Mouse (Mus musculus) small intestine, adult 2 months (tissue): ENCODE data around the gene Zfp637. TPM values are rescaled to one million over a fixed set of nuclear protein-coding genes. Genes with fewer than 3 reads are reported as not detected.

ENCODE experiments used
- H3K27ac ChIP-seq: fragments of 200-500 bp; 2 replicates; pipeline ENCODE4 v1.5.1; 2012; ENCODE audit warnings: low read depth, low read length, control low read depth, inconsistent platforms; ENCODE audit not compliant: insufficient read depth
- H3K27me3 ChIP-seq: fragments of 200-500 bp; 2 replicates; pipeline ENCODE4 v1.6.1; 2012; ENCODE audit warnings: mild to moderate bottlenecking, moderate library complexity, low read length, inconsistent platforms; ENCODE audit not compliant: control insufficient read depth, insufficient read depth
- H3K36me3 ChIP-seq: fragments of 200-500 bp; 2 replicates; pipeline ENCODE4 v1.6.1; 2012; ENCODE audit warnings: mild to moderate bottlenecking, low read length, control low read depth, inconsistent platforms; ENCODE audit not compliant: control insufficient read depth, insufficient read depth
- H3K4me1 ChIP-seq: fragments of 200-500 bp; 2 replicates; pipeline ENCODE4 v1.6.1; 2012; ENCODE audit warnings: low read length, inconsistent platforms, mixed read lengths; ENCODE audit not compliant: control insufficient read depth, insufficient read depth, insufficient read length
- H3K4me3 ChIP-seq: fragments of 200-500 bp; 2 replicates; pipeline ENCODE4 v1.5.1; 2012; ENCODE audit warnings: low read depth, mild to moderate bottlenecking, control low read depth, inconsistent platforms, low read length, moderate library complexity
- CTCF ChIP-seq: fragments of 200-500 bp; IDR thresholded peaks from 2 replicates; pipeline ENCODE4 v1.5.1; 2012; ENCODE audit warnings: low read depth, mild to moderate bottlenecking, control low read depth, inconsistent platforms, low read length, moderate library complexity, mixed read lengths; ENCODE audit not compliant: insufficient replicate concordance, insufficient read length; ENCODE audit errors: extremely low read depth
- POLR2A ChIP-seq: fragments of 200-500 bp; IDR thresholded peaks from 2 replicates; pipeline ENCODE4 v1.6.1; 2012; ENCODE audit warnings: low read depth, mild to moderate bottlenecking, control low read depth, inconsistent platforms, low read length, moderate library complexity
- WGBS: fragments of 180-500 bp; shearing (Covaris S2); methylation state at CpG from one replicate; pipeline ENCODE4 v1.1.7; 2018; 5-methylcytosine and 5-hydroxymethylcytosine counted together
- polyA plus RNA-seq: library from polyadenylated mRNA; depleted of rRNA; stranded (reverse); fragments of >200 nt; gene quantifications from 2 replicates; pipeline ENCODE4 v1.2.3, GENCODE M21; 2012

The Zfp637 gene
- polyA plus RNA-seq, 1 experiment: 15.9 TPM

DNA sequence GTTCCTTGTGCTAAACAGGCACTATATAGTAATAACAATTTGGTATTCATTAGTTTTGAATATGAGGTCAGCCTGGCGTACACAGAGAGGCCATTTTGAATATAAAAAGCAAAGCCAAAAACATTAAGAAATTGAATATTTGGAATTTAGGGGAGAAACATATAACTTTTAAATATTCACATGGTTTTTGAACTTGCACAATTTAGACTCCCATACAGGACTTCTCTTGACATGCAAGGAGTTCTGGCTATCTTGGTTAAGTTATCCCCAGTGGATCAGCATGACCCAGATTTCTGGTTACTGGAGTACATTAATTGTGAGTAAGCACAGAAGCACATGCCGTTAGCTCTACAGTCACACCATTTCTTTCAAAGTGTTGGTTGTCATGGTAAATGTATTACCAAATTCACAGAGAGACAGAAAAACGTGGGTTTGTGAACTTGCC lies 39.4 kb downstream of the Zfp637 start:
- no peak overlapping the region for H3K4me3 ChIP-seq
- no peaks in the 10 kb centered on the region for H3K36me3 ChIP-seq
- WGBS: 23% methylated on average over 3 of the region's 3 CpGs
- no peak for TF ChIP-seq POLR2A
- no peak for TF ChIP-seq CTCF
- H3K27me3 ChIP-seq: no peaks in the 10 kb centered on the region
- peaks cover 7% of the 10 kb centered on the region; the same call in 1 of the 2 replicates for H3K4me1 ChIP-seq
- peak overlapping the region; percentile 67 for H3K27ac ChIP-seq

DNA sequence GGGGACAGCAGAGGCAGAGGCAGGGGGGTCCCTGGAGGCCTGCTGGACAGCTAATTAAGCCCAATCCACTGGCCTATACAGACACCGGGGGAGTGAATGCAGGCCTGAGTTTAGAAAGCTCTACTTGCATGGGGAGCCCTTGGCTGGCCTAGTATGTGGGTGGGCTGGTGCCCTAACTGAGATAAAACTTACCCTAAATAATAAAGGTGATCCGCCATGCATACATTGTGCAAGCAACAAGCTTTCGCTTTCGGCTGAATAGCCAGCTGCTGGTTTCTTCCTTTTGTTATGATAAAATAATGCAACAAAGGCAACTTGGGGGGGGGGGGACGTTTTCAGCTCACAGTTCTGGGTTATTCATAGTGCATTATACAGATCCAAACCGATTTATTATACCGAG lies 40.2 kb downstream of the Zfp637 start:
- no peaks in the 10 kb centered on the region for H3K36me3 ChIP-seq
- H3K27ac ChIP-seq: peak overlapping the region; percentile 67
- H3K4me3 ChIP-seq: no peak overlapping the region
- TF ChIP-seq CTCF: no peak
- no peak for TF ChIP-seq POLR2A
- H3K4me1 ChIP-seq: peaks cover 7% of the 10 kb centered on the region; the same call in 1 of the 2 replicates
- 61% methylated on average over 7 of the region's 7 CpGs for WGBS
- no peaks in the 10 kb centered on the region for H3K27me3 ChIP-seq

DNA sequence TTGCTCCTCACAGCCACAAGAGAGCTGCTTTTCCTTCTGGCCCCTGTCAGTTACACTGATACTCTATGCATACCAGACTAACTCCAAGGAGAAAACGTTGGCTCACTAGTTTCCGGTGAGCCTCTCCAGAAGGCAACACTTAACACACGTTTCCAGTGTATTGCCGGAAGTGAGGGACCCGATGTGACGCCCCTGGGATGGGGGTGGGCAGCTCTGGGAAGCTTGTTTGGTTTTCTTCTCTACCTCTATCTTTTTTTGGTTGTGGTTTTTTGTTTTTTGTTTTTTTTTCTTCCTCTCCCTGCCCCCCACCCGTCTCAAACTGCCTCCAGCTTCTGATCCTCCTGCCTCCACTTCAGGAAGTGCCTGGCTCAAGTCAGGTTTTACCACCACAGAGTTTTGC lies 41.0 kb downstream of the Zfp637 start:
- Histone ChIP-seq H3K4me1 (peaks cover 7% of the 10 kb centered on the region; the same call in 1 of the 2 replicates), H3K27ac (peak overlapping the region; percentile 67; the same call in 1 of the 2 replicates), H3K4me3 (no peak overlapping the region), H3K36me3 (no peaks in the 10 kb centered on the region), H3K27me3 (no peaks in the 10 kb centered on the region)
- TF ChIP-seq CTCF: no peak
- no peak for TF ChIP-seq POLR2A
- WGBS: 70% methylated on average over 7 of the region's 7 CpGs

DNA sequence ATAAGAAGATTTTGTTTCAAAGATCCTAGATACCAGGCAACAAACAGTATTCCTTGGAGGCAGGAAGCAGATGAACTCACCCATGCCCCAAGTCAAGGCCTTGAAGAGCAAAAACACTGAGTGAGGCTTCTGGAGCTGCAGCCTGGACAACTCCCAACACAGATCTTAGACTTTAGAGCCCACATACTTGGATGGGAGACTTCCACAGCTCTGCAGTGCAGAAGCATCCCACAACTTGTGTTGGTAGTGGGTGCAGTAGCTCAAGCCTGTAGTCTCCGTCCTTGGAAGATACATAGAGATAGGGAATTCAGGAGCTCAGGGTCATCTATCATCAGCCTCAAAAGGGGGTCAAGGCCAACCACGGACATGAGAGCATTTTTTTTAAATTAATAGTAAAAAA lies 45.0 kb downstream of the Zfp637 start:
- no peak overlapping the region for H3K4me3 ChIP-seq
- peaks cover 8% of the 10 kb centered on the region for H3K4me1 ChIP-seq
- 77% methylated on average over 2 of the region's 2 CpGs for WGBS
- no peak overlapping the region for H3K27ac ChIP-seq
- H3K36me3 ChIP-seq: no peaks in the 10 kb centered on the region
- TF ChIP-seq POLR2A: no peak
- no peak for TF ChIP-seq CTCF
- H3K27me3 ChIP-seq: no peaks in the 10 kb centered on the region

DNA sequence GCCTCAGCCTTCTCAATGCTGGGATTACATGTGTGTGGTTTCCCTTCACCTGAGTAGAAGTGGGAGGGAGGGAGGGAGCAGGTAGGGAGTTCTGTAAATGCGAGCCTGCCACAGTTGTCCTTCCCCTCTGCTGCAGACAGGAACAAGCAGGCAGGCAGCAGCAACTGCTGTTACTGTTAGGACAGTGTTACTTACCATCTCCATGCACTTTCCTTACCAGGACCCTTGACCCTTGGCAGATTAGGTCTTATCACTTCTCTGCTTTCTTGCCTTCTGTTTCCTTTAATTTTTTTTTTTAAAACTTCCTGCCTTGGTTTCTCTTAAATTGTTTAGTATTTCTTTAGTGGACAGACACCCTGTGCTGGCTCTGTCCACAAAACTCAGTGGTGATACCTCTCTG lies 47.1 kb downstream of the Zfp637 start:
- H3K36me3 ChIP-seq: no peaks in the 10 kb centered on the region
- no peak overlapping the region for H3K27ac ChIP-seq
- no peak overlapping the region for H3K4me3 ChIP-seq
- peaks cover 12% of the 10 kb centered on the region for H3K4me1 ChIP-seq
- 30% methylated on average over 1 of the region's 1 CpGs for WGBS
- H3K27me3 ChIP-seq: no peaks in the 10 kb centered on the region
- TF ChIP-seq CTCF (no peak), POLR2A (no peak)

DNA sequence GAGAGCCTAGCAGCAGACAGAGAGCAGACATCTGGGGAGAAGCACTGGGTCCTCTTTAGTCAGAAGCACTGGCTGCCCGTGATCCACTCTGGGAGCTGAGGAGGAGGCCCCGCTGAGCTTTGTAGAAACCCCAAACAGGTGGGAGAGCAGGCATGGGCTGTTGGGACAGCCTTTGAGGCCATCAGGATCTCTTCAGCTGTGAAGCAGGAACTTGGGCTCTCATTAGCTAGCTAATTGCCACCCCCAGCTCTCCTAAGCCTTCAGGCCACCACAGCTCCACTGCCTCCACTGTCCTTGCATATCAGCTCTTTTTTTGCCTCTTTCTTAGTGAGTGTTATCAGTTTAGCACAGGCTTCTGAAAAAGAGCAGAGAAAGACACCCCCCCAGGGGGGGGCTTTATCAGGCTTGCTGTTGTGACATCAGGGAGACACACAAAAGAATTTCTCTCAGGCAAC lies 47.7 kb downstream of the Zfp637 start:
- H3K4me1 ChIP-seq: peaks cover 12% of the 10 kb centered on the region
- WGBS: 71% methylated on average over 2 of the region's 2 CpGs
- H3K27ac ChIP-seq: no peak overlapping the region
- TF ChIP-seq POLR2A: no peak
- TF ChIP-seq CTCF: no peak
- H3K4me3 ChIP-seq: no peak overlapping the region
- no peaks in the 10 kb centered on the region for H3K36me3 ChIP-seq
- H3K27me3 ChIP-seq: no peaks in the 10 kb centered on the region

DNA sequence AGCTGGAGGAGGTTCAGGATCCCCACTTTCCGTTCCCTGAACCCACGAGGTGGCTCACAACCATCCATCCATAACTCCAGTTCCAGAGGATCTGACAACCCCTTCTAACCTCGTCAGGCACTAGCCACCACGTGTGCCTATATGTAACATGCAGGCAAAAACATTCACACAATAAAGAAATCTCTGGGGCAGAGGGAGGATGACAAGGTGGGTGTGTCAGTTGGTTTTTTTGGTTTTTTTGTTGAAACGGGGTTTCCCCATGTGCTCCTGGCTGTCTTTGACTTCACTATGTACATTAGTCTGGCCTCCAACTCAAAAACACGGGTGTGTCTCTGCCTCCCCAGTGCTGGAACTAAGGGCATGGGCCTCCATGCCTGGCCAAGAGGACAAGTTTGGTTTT lies 49.3 kb downstream of the Zfp637 start:
- H3K4me3 ChIP-seq: no peak overlapping the region
- peaks cover 12% of the 10 kb centered on the region for H3K4me1 ChIP-seq
- no peak overlapping the region for H3K27ac ChIP-seq
- WGBS: 68% methylated on average over 6 of the region's 6 CpGs
- no peaks in the 10 kb centered on the region for H3K27me3 ChIP-seq
- TF ChIP-seq CTCF: no peak
- no peak for TF ChIP-seq POLR2A
- no peaks in the 10 kb centered on the region for H3K36me3 ChIP-seq
